Mouse (Mus musculus): ENCODE results near the gene Brat1. TPM values are rescaled to one million over a fixed set of nuclear protein-coding genes. Genes with fewer than 3 reads are reported as not detected.

The Brat1 gene
- polyA plus RNA-seq, 1 experiment from 2014 or later = 22.0 TPM

Other genes starting within 250 kb of the Brat1 start
- gene Chst12, start 199.5 kb upstream of the Brat1 start, polyA plus RNA-seq (2015; fragmentation: Nextera tagmentation; extraction: Ambion mirVana) = 18.4 and 18.7 TPM in 2 replicates
- gene Grifin, start 139.9 kb upstream of the Brat1 start, polyA plus RNA-seq (2015; fragmentation: Nextera tagmentation; extraction: Ambion mirVana) = not detected in 2 replicates
- gene Lfng, start 97.7 kb upstream of the Brat1 start, polyA plus RNA-seq (2015; fragmentation: Nextera tagmentation; extraction: Ambion mirVana) = 20.6 and 21.8 TPM in 2 replicates
- 45.0 and 47.6 TPM in 2 replicates for gene Ttyh3, start 56.0 kb upstream of the Brat1 start, polyA plus RNA-seq (2015; fragmentation: Nextera tagmentation; extraction: Ambion mirVana)
- gene Iqce, start 2.6 kb upstream of the Brat1 start, polyA plus RNA-seq (2015; fragmentation: Nextera tagmentation; extraction: Ambion mirVana) = 25.3 and 27.9 TPM in 2 replicates
- 0.63 and 0.83 TPM in 2 replicates for gene Amz1, start 19.1 kb downstream of the Brat1 start, polyA plus RNA-seq (2015; fragmentation: Nextera tagmentation; extraction: Ambion mirVana)
- 9.3 and 14.3 TPM in 2 replicates for gene Gna12, start 125.4 kb downstream of the Brat1 start, polyA plus RNA-seq (2015; fragmentation: Nextera tagmentation; extraction: Ambion mirVana)

Data from embryonic facial prominence, embryonic 13.5 days (tissue).